Mouse (Mus musculus) T-helper 2 cell (primary cell): ENCODE data around the gene Naa10.

ENCODE experiments used
- in situ Hi-C: fragments of 300-600 bp; cut with MboI, MseI; formaldehyde crosslinking; loops from one replicate; pipeline ENCODE4 v1.15.1; 2025; ENCODE audit warnings: high pct_unique_total_duplicates

Gene Naa10

DNA sequence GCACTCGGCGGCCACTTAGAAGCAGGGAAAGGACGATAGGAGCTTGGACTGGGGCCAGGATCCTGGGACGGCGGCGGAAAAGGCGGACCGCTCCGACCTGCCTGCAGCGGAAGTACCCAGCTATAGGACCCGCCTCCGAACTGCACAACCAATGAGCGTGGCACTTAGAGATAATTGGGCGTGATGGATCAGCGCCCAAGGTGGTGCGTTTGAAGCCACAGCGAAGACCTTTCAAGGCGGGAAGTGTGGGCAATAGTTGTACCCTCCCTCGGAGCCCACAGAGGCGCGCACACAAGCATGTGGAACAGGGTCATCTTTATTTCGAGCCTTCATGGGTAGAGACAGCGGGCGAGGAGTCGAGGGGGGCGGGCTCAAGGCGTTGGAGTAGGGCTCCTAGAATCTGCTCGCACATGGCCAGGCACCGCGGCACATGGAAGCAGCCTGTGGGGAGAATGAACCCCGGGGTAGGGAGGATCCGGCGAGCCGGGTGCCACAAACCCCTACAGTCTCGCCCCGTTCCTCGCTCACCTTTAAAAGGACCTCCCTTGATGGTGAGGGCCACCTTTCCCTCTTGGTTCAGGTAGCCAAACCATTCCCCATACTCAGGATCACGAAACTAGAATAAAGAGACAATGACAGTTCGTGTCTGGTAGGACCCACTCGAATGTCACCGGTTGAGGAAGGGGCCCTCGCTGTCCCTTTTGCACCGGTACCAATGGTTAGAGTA is at the start of gene Naa10, which contains the start of gene Arhgap4:
Naa10 (minus strand) TSS at position 122 of the 727 bp plus-strand sequence.
Arhgap4 (minus strand) TSS at position 48 of the 727 bp plus-strand sequence.
- in situ Hi-C loops, result no loop called here

DNA sequence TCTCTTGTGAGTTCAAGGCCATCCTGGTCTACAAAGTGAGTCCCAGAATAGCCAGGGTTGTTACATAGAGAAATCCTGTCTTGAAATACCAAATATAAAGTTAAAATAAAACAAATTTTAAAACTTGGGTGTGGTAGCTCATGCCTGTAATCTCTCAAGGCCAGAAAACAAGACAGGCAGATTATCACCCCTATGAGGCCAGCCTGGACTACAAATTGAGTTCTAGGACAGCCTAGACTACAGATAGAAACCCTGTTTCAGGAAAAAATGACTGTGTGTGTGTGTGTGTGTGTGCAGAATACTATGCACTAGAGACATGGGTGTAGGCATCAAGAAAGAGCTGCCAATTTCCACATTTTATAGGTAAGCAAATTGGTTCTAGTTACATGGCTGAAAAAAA is 49.0 kb upstream of the Naa10 start:
- in situ Hi-C loops, result no loop called here

DNA sequence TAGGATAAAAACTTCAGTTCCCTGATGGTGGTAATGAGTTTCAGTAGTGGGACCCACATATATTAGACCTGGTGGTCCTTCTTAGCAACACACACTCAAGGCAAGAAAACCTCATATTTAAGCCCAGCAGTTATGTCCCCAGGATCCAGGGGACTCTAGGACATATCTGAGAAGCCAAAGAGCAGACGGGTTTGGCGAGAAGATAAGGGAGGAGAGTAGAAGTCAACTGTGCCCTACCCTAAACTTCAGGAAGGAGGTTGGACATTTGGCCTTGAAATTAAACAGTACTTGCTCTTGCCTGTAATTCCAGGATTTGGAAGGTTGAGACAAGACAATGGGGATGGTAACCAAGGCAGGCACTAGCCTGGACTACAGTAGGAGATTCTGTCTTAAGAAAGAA is 48.0 kb upstream of the Naa10 start:
- in situ Hi-C loops, result no loop called here

DNA sequence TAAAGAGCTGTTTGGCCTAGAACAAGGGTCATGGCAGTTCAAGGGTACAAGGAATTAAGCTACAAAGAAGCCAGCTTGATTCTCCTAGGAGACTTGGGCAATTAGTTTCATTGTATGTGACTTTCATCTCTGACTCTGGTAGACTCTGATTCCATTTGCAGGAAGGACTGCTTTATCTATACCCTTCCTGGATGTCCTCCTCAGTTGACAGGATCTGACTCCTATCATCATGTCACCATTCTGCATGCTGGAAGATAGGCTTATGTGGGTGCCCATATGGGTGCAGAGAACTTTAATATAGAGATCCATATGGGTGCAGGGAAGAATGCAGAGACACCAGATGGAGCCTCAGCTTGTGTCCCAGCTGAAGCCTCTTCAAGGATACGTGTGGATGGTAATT is 47.4 kb upstream of the Naa10 start:
- in situ Hi-C loops, result no loop called here

DNA sequence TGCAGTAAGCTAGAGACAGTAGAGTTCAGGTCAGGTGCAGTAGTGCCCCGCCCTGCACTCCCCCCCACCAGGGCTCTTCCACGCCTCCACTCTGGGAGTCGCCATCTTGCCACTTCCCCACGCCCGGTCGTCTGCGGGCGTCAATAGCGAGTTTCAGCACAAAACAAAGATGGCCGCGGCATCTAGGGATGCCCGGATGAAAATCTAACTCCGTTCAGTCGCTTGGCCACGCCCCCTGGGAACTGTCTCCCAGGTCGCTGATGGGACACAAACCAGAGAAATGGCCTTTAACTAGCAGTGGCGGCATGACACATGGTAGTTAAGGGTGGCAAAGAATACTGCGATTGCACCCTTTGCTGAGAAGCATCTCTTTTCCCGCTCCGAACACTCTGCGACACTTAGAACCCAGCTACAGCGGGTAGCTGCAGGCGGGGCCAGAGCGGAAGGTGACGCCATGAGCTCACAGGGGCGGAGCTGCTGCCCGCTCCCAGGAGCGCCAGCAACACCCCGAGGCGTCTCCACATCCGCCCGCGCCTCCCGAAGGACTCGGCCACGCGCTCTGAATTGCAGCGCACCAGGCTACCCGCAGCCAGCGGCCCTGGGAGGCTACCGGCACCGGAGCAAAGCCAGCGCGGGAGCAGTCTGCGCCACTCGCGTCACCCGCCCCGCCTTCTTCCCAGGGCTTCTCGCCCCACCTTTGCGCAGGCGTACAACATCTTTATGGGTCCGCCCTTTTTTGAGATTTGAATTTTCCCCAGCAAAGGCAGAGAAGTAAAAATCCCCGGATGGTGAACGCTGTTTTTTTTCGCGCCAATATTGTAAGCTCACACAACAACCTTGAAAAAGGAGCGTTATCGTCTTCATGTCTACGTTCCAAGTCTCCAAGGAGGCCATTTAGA is 45.7 kb upstream of the Naa10 start:
- in situ Hi-C loops, result no loop called here

DNA sequence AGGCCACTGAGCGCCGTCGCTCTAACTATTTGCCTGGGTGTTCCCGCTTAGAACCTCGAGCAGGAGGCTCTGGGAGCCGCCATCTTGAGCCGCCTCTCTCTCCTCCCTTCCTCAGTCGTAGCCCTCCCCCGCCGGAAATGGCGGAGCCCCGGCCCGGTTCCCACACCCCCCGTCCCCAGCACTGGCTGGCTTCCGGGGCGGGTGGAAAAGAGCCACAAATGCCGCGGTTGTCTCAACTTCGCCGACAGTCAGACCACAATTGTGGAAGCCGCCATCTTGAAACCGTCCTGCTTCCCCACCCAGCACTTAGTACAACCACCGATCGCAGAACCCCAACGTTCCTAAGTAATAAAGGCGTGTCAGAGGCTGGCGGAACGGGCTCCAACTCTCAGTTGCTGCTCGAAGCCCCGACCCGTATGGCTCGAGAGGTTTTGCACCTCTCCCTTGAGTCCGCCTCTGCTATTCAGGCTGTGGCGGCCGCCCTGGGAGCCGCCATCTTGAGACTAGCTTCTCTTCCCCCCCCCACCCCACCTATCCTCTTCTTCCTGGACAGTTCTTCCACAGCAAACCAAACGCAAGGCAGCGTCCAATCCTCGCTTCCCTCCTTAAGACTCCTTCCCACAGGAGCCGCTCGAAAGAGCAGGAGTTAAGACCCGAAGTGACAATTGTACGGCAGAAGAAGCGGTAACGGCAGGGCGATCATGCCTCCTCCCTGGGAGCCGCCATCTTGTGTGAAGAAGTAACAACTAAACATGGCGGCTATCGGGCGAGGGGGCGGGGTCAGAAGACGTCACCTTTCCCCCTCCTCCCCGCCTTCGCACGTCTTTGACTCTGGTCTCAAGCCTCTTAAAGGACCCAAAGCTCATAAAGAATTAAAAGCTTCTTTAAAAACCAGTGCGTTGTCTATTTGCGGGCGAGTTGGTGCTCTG is 44.8 kb upstream of the Naa10 start, which contains the start of gene Hcfc1:
Hcfc1 (minus strand) TSS at position 110 of the 929 bp plus-strand sequence.
- in situ Hi-C loops, result no loop called here

DNA sequence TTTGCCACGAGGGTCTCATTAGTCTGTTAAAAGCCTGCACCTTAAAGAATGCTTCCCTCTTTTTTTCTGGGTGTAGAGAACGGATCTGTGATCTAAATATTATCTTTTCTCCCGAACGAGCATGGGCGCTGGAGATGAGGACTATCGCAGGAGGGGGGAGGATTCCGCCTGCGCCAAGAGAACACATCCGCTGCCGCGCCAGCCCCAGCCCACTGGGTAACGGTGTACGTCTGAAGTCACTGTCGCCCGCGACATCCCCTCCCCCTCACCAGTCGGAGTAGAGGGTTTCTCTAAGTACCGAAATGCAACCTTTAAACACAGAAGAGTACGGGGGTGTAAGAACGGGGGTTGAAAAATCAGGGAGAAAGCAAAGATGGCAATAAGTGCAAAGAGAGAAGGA is 43.6 kb upstream of the Naa10 start:
- in situ Hi-C loops, result no loop called here

DNA sequence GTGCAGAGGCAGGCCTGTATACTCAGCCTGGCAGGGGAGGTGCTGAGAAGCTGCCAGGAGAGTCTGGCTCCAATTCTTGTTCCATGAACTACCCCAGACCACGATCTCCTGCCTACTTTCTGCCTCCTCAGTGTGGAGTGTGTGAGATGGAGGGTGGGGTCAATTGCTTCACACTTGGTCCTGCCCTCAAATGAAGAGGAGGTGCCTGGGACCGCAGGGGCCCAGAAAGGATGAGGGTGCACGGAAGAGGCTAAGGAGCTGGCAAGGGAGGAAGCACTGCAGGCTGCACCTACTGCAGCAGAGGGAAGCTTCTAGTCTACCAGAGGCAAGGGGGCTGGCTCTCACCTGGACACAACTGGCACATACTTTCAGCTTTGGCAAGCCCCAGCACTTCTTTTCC is 42.6 kb upstream of the Naa10 start:
- in situ Hi-C loops, result no loop called here

DNA sequence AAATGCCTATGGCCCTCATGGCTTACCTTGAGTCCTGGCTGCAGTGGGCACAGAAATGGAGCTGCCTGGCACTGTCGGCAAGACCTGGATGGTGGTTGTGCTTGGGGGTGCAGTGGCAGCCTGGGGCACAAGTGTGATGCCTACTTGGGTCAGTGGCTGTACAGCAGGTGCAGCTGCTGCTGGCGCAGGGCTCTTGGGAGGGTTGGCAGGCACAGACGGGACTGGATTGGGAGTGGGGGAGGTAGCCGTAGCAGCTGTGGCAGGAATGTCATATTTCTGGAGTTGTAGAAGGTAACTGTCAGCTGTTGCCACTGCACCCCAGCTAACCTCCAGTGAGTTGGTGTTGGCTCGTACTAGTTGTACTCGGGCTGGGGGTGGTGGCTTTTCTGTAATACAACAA is 33.2 kb upstream of the Naa10 start:
- in situ Hi-C loops, result no loop called here

DNA sequence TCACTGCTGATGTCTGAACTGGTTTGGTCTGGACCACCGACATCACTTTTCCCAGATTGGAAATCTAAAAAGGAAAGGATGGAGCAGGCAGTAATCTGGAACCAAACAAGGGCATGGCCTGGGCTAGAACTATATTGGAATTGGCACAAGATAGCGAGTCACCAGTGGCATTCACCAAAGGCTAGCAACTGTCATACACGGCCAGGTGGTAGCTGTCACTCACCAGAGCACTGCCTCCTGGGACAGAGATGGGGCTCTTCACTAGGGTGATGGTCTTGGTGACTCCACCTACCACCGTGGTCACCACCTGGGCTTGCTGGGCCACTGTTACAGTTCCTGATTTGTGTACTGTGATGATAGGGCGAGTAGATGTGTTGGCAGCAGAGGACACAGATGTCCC is 30.9 kb upstream of the Naa10 start:
- in situ Hi-C loops, result no loop called here

DNA sequence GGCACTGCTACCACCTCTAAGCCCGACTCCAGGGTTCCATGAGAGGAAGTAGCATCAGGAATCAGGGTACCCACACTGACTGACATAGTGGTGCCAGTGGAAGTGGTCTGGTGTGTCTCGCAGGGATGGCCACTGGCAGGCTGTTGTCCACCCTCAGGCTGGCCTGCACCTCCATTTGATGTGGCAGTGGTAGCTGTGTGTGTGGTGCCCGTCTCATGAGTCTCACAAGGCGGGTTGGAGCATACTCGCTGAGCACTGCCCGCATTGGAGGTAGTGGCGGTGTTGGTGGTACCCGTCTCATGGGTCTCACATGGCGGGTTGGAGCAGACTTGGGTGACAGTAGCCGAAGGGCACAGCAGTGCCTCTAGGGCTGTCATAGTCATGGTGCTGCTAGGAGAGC is 27.6 kb upstream of the Naa10 start:
- in situ Hi-C loops, result loop anchor here (5.0 kb wide), 1 partner anchor 157 kb away; no protein-coding TSS in a partner anchor

DNA sequence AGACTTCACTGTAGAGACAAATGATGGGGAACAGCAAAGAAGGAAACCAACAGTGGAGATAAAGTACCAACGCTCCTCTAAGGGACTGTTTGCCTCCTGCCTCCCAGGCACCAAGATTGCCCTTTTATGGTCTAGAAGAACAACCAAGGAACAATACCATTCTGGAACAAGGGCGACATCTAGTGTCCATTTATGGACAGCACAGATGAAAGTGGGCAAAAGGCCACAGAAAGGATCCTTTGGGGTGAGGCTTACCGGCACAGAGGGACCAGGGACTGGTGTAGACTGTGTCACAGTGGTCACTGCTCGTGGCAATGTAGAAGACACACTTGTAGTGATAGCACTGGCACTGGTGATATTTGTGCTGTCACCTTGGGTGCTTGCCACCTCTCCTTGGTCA is 26.9 kb upstream of the Naa10 start:
- in situ Hi-C loops, result loop anchor here (5.0 kb wide), 1 partner anchor 156 kb away; no protein-coding TSS in a partner anchor

DNA sequence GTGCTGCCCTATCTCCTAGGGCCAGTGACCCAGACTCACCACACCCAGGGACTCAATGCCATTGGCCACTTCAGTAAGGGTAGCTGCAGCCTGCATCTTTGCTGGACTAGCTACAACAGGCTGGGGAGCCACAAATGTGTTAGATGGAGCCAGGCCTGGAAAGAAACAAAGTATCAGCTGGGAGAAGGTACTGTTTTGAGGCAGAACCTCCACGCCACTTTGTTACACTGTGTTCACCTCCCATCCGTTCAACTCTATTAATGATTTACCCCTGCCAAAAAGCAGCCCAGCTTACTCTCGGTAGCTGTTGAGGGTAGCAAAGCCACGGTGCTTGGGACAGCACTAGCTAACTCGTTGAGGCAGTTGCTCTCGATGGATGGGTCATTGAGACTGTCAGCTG is 25.2 kb upstream of the Naa10 start:
- in situ Hi-C loops, result loop anchor here (5.0 kb wide), 1 partner anchor 155 kb away; no protein-coding TSS in a partner anchor

DNA sequence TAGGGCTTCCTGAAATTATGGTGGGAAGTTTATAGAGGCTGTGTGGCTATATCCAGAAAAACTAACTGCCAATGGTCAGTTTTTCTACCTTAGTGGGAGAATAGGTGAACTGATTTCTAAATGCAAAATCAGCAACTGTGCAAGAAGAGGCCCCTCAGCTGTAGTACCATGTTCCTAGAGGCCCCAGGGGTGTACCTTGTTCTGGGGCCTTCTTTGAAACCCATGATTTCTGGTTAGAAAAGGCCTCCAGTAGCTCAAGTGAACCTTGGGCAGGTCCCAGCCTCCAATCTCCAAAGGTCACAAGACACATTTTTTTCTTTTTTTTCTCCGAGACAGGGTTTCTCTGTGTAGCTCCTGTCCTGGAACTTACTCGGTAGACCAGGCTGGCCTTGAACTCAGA is 20.6 kb upstream of the Naa10 start:
- in situ Hi-C loops, result no loop called here

DNA sequence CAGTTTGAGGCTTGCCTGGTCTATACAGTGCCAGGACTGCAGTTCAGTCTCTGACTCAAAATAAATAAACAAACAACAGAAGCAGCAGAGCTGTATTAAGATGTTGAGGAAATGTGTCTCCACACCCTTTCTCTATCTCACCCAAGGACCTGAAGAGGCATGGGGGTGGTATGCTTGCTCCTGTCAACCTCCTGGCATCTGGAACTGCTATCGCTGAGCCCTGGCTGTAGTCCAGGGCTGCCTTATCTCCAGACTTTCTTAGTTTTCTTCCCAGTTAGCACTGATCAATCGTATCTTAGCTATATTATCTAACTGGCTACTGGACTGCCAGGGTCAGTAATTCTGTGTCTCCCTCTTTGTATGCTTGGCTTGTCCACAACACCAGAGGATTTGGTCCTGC is 20.1 kb upstream of the Naa10 start:
- in situ Hi-C loops, result no loop called here

DNA sequence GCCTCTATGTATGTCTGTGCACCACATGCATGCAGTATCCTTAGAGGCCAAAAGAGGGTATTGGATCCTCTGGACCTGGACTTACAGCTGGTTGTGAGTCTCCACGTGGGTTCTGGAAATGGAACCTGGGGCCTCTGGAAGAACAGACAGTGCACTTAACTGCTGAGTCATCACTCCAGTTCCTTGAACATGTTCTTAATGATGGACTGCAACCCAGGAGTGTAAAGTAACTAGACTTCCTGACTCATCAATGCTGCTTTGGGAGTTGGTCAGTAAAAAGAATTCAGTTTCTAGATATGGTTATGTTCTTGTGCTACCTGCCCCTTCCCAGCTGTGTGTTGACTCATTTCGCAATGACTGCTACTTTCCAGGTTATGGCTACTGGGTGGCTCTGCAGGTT is 10.1 kb upstream of the Naa10 start:
- in situ Hi-C loops, result no loop called here

DNA sequence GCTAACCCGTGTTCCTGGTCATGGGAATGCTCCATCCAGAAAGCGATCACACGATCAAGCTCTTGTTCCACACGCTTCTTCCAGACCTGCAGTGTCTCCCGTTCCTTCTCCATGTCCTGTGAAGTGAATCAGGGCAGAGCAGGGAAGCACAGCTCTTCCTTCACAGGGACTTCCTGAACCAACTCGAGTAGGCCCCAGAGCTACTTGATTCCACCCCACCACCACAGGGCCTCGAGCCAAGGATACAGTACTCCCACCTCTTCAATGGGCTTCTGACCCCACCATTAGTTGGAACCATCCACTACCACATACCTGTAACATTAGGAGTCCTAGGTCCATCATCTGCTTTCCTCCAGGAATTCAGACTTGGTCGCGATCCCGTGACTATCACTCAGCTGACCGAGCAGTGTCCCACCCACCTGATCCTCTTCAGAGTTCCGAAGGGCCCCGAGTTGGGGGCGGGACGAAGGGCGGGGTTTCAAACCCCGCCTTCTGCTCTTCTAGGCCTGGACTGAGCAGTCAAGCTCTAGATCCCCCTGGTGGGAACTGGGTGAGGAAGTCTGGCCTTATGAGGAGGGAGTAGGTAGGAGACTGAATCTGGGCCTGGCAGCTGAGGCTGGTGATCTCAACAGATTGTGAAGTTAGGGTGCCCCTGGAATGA is 8.8 kb upstream of the Naa10 start, which contains the start of gene Renbp:
Renbp (minus strand) TSS at position 449 of the 661 bp plus-strand sequence.
- in situ Hi-C loops, result no loop called here

DNA sequence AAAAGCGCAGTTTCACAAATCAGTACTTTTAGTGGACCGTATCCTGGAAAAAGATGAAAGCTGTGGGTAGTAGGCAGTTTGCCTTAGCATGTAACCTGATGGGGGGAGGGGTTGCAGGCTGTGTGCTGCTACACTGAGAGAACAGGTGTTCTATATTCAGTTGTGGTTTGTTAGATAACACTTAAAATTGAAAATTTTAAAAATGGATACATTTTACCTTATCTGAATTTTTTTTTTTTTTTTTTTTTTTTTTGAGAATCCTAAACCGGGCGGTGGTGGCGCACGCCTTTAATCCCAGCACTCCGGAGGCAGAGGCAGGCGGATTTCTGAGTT is 772 bp upstream of the Naa10 start:
- in situ Hi-C loops, result no loop called here

DNA sequence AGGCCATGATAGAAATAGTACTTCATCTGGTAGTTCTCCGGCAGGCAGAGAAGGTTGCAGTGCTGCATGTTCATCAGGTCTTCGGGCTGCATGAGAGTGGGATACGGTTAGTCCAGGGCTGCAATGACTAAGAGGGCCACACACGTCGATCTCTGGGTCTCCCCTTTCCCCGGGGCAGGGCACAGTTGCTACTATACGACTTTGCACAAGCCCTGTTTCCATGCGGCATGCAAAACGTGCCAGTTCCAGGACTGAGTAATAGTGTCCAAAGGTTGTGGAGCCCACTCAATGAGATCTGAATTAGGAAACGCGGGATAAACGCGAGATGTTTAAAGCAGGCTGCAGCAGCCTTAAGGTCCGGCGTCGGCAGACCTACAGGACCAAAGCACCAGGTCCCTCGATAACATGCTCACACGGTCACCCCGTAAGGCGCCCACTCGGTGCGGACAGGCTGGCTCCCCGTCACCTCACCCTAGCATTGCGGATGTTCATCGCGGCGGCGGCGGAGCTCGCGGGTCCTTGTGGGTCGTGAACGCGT is 390 bp downstream of the Naa10 start:
- in situ Hi-C loops, result no loop called here

DNA sequence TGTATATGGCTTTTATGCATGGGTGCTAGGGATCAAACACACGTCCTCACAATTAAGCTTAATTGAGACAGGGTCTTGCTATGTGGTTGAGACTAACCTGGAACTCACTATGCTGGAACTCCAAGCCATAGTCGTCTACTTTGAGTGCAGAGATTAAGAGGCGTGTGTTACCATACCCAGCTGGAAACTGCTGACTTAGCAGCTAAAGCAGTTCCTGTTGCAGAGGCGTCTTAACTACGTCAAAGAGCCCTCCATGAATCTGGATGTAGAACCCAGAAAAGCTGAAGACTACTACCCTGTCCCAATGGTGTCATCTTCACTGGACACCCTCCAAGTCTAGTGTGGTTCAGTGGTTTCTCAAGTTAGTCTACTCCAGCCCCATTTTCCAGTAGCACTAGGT is 3.1 kb downstream of the Naa10 start:
- in situ Hi-C loops, result no loop called here

DNA sequence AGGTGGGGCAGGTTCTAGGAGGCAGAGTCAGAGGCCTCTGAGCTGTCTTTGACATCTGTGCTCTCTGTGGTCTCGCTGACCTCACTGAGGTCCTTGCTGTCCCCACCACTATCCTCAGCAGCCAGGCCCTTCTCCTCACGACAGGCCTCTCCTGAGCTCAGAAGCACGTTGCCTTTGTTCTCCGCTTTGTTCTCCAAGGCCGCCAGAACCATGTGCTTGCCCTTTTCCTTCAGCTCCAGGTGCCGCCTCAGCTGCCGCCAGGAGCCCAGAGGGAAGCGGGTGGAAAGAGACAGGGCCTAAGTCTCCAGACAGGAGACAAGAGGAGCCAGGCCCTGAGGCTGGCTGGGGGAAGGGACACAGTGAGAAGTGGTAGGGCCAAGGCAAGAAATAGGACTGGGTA is 4.8 kb downstream of the Naa10 start:
- in situ Hi-C loops, result no loop called here
